Mouse (Mus musculus) gastrocnemius, postnatal 36 days (tissue): Measurements from ENCODE around the gene Shisa9. TPM values are rescaled to one million over a fixed set of nuclear protein-coding genes. Genes with fewer than 3 reads are reported as not detected.

Experiments used
- DNase-seq, 2 experiments: peaks; one replicate each; pipeline ENCODE4 v3.0.0; 2022
- intact Hi-C: fragments of 180-260 bp; cut with DNase I; formaldehyde crosslinking; loops from one replicate; pipeline ENCODE4 v1.15.1; 2025
- total RNA-seq, 2 experiments: library from RNA; stranded (reverse); gene quantifications; 2 replicates each; pipeline ENCODE4 v1.2.3; 2021

Shisa9 gene
- total RNA-seq, 2 experiments from 2014 or later: not detected

DNA sequence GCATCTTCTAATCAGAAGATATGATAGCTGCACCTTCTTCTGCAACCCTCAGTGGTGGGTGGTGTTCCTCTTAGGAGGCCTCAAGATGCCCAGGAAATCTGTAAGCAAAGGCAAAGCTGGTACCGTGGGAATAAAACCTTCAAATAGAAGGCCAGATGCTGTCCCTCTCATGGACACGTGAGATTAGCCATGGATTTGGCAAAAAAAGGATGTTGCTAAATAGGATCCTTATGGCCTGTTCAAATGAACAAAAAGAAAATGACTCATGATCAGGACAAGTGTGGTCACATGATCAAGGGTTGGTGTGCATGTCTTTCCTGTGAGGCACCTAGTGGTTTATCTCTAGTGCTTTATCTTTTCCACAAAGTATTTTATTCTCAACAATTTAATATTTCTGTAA lies 194.1 kb downstream of the Shisa9 start:
- DNase-seq: no peak
- intact Hi-C loops: no loop called here

DNA sequence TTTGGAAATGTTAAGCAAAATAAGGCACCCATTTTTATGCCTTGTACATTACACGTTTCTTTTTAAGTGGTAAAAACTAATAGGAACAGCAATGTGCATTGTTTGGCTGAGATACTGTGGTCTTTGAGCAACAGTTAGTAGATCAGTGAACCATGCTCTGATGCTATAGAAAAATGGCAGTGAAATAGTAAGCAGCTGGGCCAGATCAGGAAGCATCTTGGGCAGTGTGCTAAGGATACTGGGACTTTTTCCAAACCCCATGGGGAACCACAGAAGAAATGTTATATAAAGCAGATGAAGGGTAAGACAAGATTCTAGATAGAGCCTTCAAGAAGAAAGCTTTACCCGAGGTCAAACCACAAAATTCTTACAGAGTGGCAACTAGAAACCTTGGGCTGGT lies 205.8 kb downstream of the Shisa9 start:
- DNase-seq: no peak
- intact Hi-C loops: no loop called here

DNA sequence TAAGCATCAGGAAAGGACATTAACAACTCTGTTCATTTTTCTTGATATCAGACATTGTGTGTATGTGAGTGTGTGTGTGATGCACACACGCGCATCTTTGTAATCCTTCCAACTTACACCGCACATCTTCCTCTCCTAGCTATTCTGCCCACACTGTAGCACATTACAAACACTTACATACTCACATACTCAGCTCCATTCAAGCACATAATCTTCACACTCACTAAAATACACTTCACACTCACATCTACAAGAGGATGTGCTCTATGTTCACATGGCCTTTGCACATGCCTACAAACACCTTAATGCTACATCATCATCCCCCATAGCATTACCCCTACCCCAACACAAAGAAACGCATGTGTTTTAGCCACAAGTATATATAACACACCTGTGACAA lies 212.9 kb downstream of the Shisa9 start:
- intact Hi-C loops: no loop called here

DNA sequence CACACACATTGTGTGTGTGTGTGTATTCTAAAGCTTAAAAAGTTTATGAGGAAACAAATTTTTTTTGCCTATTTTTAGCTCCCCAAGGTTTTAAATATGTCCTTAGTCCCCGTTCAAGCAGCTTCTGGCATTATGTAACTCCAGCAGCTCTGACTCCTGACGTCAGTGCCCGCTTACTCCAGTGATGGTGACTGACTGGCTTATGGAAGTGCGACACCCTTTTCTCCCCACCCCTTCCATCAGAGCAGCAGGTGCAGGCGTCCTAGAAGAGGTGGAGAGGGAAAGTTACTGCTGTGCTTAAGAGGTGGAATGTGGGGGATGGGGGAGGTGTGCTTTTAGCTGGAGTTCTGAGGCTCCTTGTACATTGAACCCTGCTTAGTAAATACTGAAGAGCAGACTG lies 213.7 kb downstream of the Shisa9 start:
- no peak for DNase-seq
- intact Hi-C loops: no loop called here

More for the DNA sequence above, 212.9 kb downstream of the Shisa9 start:
- DNase-seq: no peak

DNA sequence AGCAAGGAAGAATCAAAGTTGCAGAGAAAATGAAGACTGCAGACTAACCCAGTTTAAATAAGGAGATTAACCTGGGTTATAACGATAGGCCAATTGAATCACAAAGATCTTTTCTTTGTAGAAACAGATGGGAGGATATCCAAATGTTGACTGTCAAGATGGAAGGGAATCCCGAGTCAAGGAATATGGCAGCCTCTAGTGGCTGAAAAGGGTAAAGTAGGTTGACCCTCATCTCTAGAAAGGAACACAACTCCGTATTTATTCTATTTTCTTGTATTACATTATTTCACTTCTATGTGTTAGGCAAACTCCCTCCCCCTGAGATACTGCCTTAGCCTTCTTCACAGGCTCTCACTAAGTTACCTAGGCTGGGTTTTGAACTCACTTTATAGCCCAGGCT lies 217.3 kb downstream of the Shisa9 start:
- no peak for DNase-seq
- intact Hi-C loops: loop anchor here (5.0 to 10.0 kb wide), 3 partner anchors 219 to 779 kb away; partner anchors contain the start of gene Shisa9

DNA sequence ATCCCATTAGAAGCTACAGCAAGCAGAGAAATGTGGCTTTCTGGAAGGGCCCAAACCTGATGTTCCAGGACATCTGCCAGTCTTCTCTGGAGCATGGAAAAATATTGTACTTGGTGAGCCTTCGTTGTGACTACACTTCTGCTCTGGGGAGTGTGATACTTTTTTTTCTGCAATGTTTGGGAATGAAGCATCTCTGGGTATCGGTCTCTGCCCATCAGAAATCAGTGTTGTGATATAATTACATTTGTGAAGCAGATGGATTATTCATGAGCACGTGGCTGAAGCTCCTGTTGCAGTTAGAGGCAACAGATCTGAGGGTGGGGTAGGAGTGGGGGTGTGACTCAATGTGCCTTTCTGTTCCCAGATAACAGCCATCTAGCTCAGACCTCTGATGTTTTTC lies 218.2 kb downstream of the Shisa9 start:
- no peak for DNase-seq
- intact Hi-C loops: loop anchor here (5.0 to 10.0 kb wide), 3 partner anchors 220 to 780 kb away; partner anchors contain the start of gene Shisa9

DNA sequence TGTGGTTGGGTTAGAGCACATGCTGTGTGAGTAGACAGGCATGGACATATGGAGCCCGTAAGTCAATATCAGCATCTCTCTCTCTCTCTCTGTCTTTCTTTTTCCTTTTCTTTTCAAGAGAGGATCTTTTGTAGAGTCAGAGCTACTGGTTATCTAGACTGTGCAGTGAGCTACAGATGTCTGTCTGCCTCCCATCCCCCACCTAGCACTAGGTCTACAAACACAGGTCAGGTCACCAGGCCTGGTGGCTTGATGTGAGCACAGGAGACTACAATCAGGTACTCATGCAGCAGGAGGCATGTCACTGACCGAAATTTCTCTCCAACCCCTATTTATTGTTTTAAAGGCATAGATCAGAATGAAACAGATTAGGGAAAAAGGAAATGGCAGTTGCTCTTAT lies 219.1 kb downstream of the Shisa9 start:
- intact Hi-C loops: loop anchor here (5.0 to 10.0 kb wide), 3 partner anchors 221 to 781 kb away; partner anchors contain the start of gene Shisa9
- DNase-seq: no peak

DNA sequence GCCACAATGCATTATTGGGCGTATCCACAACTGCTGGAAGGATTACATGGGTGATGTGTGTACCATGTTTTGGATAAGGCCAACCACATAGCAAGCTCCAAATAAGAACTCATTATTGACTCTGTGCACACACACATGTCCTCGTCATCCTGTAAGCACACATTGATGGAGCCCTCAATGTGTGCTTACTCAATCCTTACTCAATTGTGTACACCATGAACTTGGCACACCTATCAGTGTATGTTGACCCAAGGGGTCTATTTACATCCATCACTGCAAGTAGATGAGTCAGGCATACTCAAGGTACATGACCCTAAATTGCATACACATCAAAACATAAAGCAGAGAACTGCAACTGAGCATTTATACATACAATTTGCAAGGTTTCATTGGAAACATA lies 220.5 kb downstream of the Shisa9 start:
- DNase-seq: no peak
- intact Hi-C loops: loop anchor here (5.0 to 10.0 kb wide), 3 partner anchors 222 to 782 kb away; partner anchors contain the start of gene Shisa9

DNA sequence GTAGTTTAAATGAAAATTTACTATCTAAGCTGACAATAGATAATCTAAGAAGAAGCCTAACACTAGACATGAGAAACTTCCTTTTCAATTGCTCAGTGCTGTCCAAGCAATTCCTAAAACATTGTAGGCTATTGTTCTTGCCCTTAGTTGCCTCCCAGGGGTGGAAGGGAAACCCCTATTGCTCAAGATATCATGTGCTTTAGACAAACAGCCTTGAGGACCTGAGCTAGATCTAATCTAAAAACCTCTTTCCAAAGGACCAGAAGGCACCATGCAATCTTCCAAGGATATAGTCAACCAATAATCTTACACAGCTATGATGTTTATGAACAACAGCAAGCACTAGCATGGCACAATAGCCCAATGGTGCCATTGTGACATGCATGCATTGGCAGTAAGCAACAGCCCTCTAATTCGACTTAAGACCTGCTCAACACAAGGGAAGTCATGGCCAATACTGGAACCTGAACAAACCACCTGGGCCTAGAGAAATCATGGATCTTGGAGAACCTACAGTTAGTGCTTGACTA lies 222.6 kb downstream of the Shisa9 start:
- intact Hi-C loops: loop anchor here (10.0 kb wide), 1 partner anchor 512 kb away; no protein-coding TSS in a partner anchor
- no peak for DNase-seq

DNA sequence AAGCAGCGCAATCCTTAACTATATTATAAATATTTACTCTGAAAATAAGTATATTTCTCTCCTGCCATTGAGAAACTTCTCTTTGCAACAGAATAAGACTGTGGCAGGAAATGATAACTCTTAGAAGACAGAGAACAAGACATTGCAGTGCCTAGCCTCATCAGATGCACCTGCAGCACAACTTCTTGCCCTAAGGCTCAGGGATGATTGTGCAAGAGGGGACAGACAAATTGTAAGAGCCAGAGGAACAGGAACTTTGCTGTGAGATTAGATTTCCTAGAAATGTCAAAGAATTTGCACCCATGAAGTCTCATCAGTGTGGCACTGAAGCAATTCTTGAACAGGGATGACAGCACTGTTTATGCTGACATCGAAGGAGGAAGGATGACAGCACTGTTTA lies 223.0 kb downstream of the Shisa9 start:
- DNase-seq: no peak
- intact Hi-C loops: loop anchor here (10.0 kb wide), 1 partner anchor 512 kb away; no protein-coding TSS in a partner anchor

DNA sequence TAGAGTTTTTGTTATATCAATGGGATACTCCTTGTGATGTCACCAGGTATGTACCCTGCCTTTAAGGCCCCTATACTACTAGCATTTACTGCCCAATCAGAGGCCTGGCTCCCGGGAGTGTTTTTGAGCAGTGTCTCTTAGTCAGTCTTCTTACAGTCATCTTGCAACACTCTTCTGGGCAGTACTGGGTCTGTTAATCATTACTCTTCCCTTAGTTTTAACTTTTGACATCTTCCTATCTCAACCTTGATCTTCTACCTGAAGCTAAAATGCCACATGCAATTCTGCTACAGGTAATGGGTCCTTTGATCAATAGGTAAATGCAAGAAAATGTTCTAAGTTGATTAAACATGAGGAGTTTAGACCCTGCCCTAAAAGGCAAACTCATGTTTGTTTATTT lies 225.4 kb downstream of the Shisa9 start:
- DNase-seq: no peak

DNA sequence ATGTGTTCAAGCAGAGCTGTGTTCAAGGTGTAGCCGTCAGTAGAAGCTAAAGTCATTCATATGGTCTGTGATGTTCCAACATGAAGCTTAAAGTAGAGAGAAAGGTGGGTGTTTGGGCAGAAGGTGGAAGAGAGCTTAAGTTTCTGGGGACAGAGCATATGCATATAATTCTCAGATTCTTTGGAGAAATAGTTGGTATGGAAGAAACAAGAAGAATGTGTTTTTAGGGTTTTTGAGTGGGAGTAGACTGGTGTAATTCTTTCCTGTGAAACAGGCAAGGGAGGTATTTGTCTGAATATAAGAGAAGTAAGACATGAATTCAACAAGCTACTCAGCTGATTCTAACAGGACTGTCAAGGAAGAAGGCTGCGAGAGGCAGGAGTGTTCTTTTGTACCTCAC lies 225.9 kb downstream of the Shisa9 start:
- intact Hi-C loops: loop anchor here (10.0 kb wide), 1 partner anchor 515 kb away; no protein-coding TSS in a partner anchor
- DNase-seq: no peak

More for the DNA sequence above, 225.4 kb downstream of the Shisa9 start:
- intact Hi-C loops: loop anchor here (10.0 kb wide), 1 partner anchor 515 kb away; no protein-coding TSS in a partner anchor

DNA sequence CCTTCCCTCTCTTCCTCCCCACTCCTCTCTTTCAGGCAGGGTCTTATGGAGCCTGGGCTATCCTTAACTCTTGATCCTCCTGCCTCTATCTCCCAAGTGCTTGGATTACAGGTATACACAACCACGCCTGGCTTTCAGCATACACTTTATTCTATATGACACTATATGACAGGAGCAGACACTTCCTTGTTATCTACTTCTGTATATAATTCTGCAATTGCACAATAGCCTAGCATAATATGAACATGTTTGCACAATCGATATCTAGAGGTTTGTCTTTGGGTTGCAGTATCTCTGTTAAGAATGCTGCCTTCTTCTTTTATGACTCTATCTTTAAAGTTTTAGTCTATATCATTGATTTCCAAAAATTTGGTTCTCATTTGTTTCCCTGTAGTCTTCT lies 230.1 kb downstream of the Shisa9 start:
- no peak for DNase-seq
- intact Hi-C loops: no loop called here

DNA sequence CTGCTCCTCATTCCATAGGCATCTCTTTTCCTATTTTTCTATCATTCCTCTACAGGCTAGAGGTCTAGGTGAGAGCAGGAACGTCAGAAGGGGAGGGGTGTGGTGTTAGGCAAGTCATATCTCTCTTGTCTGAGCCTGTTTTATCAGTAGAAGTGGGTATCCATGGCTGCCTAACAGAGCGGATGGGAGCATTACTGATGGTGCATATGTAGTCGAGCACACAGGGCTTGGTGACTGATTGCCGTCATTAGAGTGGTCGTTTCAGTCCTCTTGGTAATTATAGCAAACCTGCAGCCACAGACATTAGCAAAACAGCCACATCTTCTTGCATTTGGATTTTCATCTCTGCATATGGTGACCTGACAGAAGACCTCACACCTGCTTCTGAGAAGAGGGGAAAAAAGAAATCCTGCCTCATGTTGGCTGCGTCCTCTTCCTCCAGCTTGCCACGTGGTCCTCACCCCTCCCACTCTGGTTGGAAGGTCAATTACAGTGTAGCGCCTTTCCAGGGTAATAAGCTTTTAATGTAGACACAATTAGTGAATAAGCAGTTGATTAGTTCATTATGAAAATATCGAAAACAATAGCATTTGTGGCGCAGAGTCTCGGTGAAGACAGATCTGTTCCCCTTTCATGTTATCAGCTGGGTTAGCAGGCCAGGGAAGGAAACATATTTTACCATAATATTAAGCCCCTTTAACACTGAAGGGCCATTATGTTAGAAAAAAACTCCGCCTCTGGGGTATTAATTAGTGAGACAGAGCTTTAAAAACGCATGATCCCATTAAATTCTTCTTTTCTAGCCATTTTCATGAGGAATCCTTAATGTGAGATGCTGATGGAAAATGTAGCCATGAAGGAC lies 233.6 kb downstream of the Shisa9 start:
- intact Hi-C loops: no loop called here
- no peak for DNase-seq

DNA sequence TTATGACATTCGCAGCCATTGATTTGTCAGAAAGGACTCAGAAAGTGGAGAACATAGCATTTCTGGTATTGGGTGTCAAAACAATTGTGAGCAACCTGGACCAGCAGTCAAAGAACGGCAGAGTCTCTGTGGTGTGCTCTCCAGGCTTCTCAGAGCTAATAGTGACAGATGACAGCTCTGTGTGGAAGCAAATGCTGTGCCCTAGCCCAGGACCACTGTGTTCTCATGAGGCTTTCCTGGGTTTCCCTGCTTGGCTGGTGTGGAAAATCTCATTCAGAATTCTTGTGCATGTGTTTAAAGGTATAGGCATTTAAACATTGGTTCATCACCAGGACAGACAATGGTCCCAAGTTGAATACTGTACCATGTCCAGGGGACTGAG lies 234.2 kb downstream of the Shisa9 start:
- intact Hi-C loops: no loop called here
- DNase-seq: no peak

DNA sequence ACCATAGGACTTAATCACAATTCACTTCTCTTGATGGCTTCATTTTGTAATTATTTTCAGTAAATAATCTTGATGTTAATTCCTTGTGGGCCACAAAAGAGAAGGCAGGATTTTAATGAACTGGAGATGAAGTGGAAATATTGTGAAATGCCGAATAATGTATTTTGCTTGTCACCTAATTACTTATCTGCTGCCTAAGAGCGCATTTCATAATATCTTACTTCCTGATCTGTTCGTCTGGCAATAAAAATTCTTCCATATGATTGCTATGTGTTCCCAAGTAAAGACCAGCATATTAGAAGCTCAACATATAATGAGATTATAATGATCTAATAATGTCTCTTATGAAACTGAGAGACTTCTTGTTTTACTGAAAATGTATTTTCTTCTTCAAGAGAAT lies 235.9 kb downstream of the Shisa9 start:
- intact Hi-C loops: no loop called here

DNA sequence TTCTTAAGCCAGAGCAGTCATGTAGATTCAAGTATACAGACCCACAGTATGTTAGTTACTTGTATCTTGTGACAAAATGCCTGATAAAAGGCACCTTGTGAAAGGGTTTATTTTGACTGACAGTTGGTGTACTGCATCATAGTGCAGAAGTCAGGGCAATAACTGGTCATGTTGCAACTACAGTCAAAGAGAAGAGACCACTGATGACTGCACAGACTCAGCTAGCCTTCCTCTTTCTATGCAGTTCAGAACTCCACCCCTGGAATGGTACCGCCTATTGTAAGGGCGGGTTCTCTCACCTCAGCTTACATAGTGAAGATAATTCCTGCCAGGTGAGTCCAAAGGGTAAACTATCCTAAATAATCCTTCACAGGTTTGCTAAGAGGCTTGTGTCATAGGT lies 239.6 kb downstream of the Shisa9 start:
- intact Hi-C loops: no loop called here

More for the DNA sequence above, 235.9 kb downstream of the Shisa9 start:
- no peak for DNase-seq

DNA sequence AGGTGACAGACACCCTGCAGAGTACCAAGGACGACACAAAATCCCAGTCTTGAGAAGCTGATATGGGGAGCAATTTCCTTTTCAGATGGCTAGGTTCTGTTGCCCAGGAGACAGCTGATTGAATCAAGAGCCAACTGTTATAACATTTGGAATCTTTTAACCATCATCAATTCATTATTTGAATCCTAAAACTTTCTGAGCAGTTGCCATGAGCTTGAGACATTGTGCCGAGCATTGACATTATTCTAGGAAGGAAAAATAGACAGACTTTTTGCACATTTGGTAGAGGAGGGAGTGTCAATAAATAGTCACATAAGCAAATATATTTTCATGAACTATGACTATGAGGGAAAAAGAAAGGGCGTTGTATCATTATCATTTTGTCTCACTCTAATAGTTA lies 243.0 kb downstream of the Shisa9 start:
- intact Hi-C loops: no loop called here
- no peak for DNase-seq

More for the DNA sequence above, 239.6 kb downstream of the Shisa9 start:
- DNase-seq: no peak

DNA sequence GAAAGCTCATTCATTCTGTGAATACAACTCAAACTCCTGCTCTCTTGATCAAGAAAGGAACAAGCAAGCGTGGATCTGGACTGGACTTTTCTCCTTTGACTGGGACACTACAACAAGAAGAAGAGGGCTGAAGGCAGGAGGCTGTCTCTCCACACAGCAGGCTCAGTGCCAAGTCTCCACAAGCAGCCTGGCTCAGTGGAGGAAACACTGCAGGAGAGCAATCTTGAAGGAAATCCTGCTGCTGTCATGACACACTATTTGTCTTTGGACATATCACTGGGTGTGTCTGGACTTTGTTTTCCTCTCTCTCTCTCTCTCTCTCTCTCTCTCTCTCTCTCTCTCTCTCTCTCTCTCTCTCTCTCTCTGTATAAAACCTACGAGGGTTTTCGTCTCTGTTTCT lies 249.4 kb downstream of the Shisa9 start:
- intact Hi-C loops: no loop called here
- DNase-seq: no peak

DNA sequence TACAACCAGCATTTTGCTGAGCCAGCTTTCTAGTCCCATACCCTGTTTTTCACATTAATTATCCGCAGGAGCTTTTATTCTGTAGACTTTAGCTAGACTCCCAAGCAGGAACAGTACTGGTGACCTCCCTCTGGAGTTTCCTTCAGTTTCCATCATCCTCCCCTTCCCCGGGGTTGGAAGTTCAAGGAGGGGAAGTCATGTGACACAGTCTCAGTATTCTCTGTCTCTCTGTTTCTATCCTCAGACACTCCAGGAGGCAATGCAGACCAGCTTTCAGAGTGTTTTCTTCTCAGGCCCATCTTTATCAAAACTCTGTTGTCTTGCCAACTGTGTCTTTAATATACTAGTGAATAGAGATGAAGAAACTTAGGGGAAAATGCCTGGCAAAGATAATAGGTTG lies 250.4 kb downstream of the Shisa9 start:
- intact Hi-C loops: no loop called here

DNA sequence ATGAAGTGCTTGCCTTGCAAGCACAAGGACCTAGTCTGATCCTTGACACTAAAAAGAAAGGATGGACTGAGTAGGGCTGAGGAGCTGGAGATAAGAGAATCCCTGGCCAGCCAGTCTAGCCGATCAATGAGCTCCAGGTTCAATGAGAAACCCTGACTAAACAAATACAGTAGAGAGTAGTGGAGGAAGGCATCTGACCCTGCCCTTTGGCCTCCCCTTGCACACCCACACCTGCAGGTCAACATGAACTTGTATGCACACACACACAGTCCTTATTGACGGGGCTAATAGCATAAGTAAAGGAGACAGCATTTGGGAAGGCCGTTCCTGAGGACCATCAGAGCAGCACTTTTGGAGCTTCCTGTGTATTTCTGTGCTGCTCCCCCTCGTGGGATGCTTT lies 254.7 kb downstream of the Shisa9 start:
- DNase-seq: no peak
- intact Hi-C loops: no loop called here

More for the DNA sequence above, 250.4 kb downstream of the Shisa9 start:
- no peak for DNase-seq

DNA sequence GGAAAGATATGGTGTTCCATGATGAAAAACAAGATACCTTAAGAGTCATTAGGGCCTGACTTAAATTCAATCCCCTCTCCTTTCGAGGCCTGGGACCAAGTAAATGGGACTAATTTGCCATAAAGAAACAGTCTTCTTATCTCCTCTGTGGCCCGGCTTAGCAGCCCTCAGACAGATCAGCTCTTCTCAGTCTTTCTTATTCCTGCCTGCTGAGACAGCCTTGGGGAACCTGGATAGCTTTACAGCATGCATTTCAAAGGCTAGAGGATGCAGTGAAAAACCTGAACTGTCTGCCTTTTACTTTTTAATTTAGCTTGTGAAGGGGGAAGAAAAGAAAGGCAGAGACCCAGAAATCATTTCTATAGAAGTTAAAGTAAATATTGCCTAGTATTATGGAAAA lies 275.4 kb downstream of the Shisa9 start:
- intact Hi-C loops: no loop called here

More for the DNA sequence above, 275.4 kb downstream of the Shisa9 start:
- DNase-seq: no peak
